Mouse (Mus musculus) stomach, postnatal 0 days (tissue): ENCODE data around the gene Rsrc1. TPM values are rescaled to one million over a fixed set of nuclear protein-coding genes. Genes with fewer than 3 reads are reported as not detected.
"Not testable (repeated sequence)": the region's sequence is repeated elsewhere in the genome, so short reads cannot be mapped to it uniquely, and the experiment has no call there.

Experiments used
- ATAC-seq: fragments of 200-750 bp; cut with Nextera tagmentation; 2 replicates; pipeline ENCODE4 v1.8.0; 2017; ENCODE audit not compliant: low FRiP score, low TSS enrichment
- DNase-seq: peaks from one replicate; pipeline ENCODE4 v3.0.0-alpha.2; 2016; ENCODE audit warnings: low spot score
- H3K27ac ChIP-seq: fragments of 300-500 bp; sonication (generic); replicated peaks from 2 replicates; pipeline ENCODE4 v1.5.1; 2014; ENCODE audit warnings: mild to moderate bottlenecking, control low read depth
- H3K27me3 ChIP-seq: fragments of 300-500 bp; sonication (generic); 2 replicates; pipeline ENCODE4 v1.6.1; 2014; ENCODE audit warnings: low read length; ENCODE audit not compliant: control insufficient read depth, insufficient read depth
- H3K36me3 ChIP-seq: fragments of 300-500 bp; sonication (generic); 2 replicates; pipeline ENCODE4 v1.6.1; 2014; ENCODE audit warnings: low read length, mixed read lengths; ENCODE audit not compliant: control insufficient read depth, insufficient read depth
- H3K4me1 ChIP-seq: fragments of 300-500 bp; sonication (generic); replicated peaks from 2 replicates; pipeline ENCODE4 v1.6.1; 2014; ENCODE audit warnings: antibody characterized with exemption; ENCODE audit not compliant: control insufficient read depth, insufficient read depth
- H3K4me2 ChIP-seq: fragments of 300-500 bp; sonication (generic); replicated peaks from 2 replicates; pipeline ENCODE4 v1.6.1; 2014; ENCODE audit warnings: low read depth, mild to moderate bottlenecking, control low read depth, moderate library complexity
- H3K4me3 ChIP-seq: fragments of 300-500 bp; sonication (generic); 2 replicates; pipeline ENCODE4 v1.5.1; 2014; ENCODE audit warnings: low read depth, low read length, control low read depth
- H3K9ac ChIP-seq: fragments of 300-500 bp; sonication (generic); 2 replicates; pipeline ENCODE4 v1.6.1; 2014; ENCODE audit warnings: mild to moderate bottlenecking, low read length, control low read depth, mixed read lengths
- H3K9me3 ChIP-seq: fragments of 300-500 bp; sonication (generic); 2 replicates; pipeline ENCODE4 v1.6.1; 2016; ENCODE audit warnings: low read length; ENCODE audit not compliant: control insufficient read depth
- CTCF ChIP-seq: IDR thresholded peaks from 2 replicates; pipeline ENCODE4 v1.5.1; 2016; ENCODE audit warnings: antibody characterized with exemption, low read depth, mild to moderate bottlenecking, moderate library complexity
- EP300 ChIP-seq: optimal IDR thresholded peaks from 2 replicates; pipeline ENCODE3; 2016; ENCODE audit warnings: antibody characterized with exemption
- WGBS: fragments of 180-500 bp; shearing (Covaris S2); extraction: QIAGEN DNeasy Blood & Tissue Kit; methylation state at CpG from one replicate; pipeline ENCODE4 v1.1.7; 2014; 5-methylcytosine and 5-hydroxymethylcytosine counted together
- polyA plus RNA-seq: library from polyadenylated mRNA; unstranded; fragments of >200 nt; fragmentation: Nextera tagmentation; extraction: Ambion mirVana; gene quantifications from 2 replicates; pipeline ENCODE4 v1.2.1, GENCODE M21; 2015

Rsrc1 gene
- polyA plus RNA-seq, 1 experiment from 2014 or later = 15.1 TPM

DNA sequence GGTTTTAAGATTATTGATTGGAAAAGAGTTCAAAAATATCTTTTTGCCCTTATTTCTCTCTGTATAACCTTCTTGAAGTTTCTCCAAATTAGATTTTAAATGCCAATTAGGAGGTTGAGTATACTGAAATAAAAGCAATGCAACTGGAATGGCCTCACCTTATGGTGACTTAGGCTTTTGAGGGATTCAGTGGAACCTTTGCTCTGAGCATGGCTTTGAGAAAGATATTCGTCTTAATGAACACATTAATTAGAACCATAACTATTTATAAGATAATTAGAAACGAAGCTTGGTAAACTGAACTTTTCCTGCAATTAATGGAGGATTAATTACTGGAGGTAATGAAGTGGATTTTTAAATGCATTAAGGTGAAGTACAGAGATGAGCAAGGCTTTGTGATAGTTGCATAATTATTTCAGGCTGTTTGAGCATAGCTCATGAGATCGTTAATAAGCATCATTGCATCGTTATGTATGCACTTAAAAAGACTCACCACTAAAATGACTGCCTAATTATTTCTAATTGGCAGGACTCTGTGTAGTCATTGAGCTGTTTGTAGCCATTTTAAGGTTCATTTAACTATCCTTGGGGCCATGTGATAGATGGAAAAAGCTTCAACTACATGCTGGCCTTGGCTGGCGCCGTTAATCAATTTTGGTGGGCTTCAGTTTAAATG is 55.3 kb downstream of the Rsrc1 start:
- no peak overlapping the region for H3K4me3 ChIP-seq
- TF ChIP-seq CTCF = no peak
- ATAC-seq (no peak), DNase-seq (no peak)
- H3K9me3 ChIP-seq = no peaks in the 10 kb centered on the region
- WGBS = 90% methylated on average over 6 of the region's 6 CpGs
- H3K9ac ChIP-seq = no peak overlapping the region
- no peaks in the 10 kb centered on the region for H3K27me3 ChIP-seq
- H3K4me2 ChIP-seq = no peak overlapping the region
- H3K36me3 ChIP-seq = no peaks in the 10 kb centered on the region
- no peak overlapping the region for H3K27ac ChIP-seq
- no peaks in the 10 kb centered on the region for H3K4me1 ChIP-seq

DNA sequence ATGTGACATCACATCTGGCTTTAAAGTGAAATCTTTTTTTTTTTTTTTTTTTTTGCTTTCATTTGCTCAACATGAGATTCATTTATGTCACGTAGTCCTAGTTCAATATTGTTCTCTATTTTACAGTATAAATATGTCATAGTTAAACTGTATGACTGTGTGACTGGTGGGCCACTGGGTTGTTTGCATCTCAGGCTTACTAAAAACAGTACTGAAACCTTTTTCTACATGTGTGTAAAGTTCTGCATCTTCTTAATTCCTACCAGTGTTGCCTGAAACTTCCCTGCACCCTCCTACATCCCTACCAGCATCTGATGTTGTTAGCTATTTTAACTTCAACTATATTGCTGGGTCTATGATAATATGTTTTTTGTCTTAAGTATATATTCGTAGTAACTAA is 78.6 kb downstream of the Rsrc1 start:
- Histone ChIP-seq H3K27me3 (no peaks in the 10 kb centered on the region), H3K36me3 (no peaks in the 10 kb centered on the region), H3K4me2 (no peak overlapping the region), H3K9ac (no peak overlapping the region), H3K4me1 (no peaks in the 10 kb centered on the region), H3K9me3 (no peaks in the 10 kb centered on the region), H3K4me3 (no peak overlapping the region), H3K27ac (no peak overlapping the region)
- no peak for DNase-seq
- TF ChIP-seq CTCF (no peak), EP300 (no peak)
- ATAC-seq = no peak
- WGBS = 86% methylated on average over 2 of the region's 2 CpGs

DNA sequence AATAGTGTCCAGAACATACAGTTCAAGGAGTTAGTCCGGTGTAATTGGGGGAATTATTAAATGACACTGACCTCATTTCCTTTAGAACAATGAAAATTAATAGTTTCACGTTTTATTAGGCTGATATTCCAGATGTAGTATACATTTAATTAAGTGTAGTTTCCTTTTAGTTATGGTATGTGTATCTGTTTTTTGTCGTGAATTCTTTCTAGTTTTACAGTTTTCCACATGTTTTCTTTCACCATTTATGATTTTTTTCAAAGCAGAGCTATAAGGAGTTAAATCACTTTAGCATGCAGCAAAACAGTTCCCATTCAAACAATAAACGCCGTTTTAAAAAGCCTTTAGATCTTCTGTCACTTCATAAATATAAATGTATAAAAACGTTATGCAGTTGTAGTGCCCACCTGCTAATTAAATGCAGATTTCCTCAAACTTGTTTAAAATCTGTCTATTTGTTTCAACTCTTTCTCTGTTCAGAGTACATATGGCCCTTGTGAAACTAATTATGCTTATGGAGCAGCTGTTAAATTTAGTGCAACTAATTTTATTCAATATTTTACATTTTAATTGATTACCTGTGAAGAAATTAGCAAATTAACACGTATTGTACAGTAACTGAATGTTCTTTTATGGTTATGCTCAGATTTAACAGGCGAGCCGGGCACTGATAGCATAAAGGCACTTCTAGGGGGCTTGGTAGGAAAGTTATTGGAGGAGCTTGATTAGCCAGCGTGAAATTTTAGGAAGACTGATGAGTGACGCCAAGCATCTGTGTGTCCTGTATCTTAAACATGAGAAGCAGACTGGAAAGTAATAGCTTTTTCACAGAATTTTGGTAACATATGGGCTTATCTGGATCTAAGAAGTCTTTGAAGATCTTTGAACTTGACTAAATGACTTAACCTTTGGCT is 89.6 kb downstream of the Rsrc1 start:
- DNase-seq = no peak

DNA sequence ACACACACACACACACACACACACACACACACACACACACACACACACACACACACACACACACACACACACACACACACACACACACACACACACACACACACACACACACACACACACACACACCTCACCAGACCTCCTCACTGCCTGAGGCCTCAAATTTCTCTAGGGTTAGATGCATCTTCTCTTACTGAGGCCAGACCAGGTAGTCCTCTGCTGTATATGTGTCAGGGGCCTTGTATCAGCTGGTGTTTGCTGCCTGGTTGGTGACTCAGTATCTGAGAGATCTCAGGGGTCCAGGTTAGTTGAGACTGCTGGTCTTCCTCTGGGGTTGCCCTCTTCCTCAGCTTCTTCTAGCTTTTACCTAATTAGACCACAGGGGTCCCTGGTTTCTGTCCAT is 92.5 kb downstream of the Rsrc1 start:
- H3K9me3 ChIP-seq, ATAC-seq, H3K27ac ChIP-seq, DNase-seq, H3K27me3 ChIP-seq, H3K4me1 ChIP-seq, H3K4me2 ChIP-seq, H3K4me3 ChIP-seq, H3K9ac ChIP-seq, H3K36me3 ChIP-seq: not testable (repeated sequence)

More for the DNA sequence above, 89.6 kb downstream of the Rsrc1 start:
- no peaks in the 10 kb centered on the region for H3K27me3 ChIP-seq
- ATAC-seq = no peak
- no peaks in the 10 kb centered on the region for H3K36me3 ChIP-seq
- H3K9ac ChIP-seq = no peak overlapping the region
- H3K4me3 ChIP-seq = no peak overlapping the region
- no peak overlapping the region for H3K27ac ChIP-seq
- no peak overlapping the region for H3K4me2 ChIP-seq
- no peak for TF ChIP-seq EP300
- TF ChIP-seq CTCF = no peak
- no peaks in the 10 kb centered on the region for H3K4me1 ChIP-seq
- no peaks in the 10 kb centered on the region for H3K9me3 ChIP-seq
- 77% methylated on average over 11 of the region's 11 CpGs for WGBS

DNA sequence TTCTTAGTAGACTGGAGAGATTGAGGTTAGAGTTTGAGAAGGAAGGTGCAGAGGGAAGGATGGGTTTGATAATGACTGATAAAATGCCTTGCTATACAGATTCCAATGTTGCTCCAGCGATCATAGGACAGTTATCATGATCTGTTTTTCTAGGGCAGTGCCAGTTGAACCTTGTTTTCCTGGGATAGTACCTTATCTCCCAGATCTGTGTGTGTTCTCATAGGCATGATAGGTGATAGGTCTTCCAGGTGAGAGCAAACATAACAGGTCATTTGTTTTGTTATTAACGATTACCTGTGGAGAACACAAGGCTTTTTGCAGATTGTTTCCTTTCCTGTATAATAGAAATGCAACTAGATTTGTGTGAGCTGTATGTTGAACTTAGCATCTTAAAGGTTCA is 94.3 kb downstream of the Rsrc1 start:
- H3K9ac ChIP-seq = no peak overlapping the region
- no peaks in the 10 kb centered on the region for H3K27me3 ChIP-seq
- H3K4me3 ChIP-seq = no peak overlapping the region
- H3K4me2 ChIP-seq = no peak overlapping the region
- no peaks in the 10 kb centered on the region for H3K36me3 ChIP-seq
- ATAC-seq (no peak), DNase-seq (no peak)
- H3K4me1 ChIP-seq = no peaks in the 10 kb centered on the region
- 82% methylated on average over 2 of the region's 2 CpGs for WGBS
- H3K27ac ChIP-seq = no peak overlapping the region
- TF ChIP-seq CTCF (no peak), EP300 (no peak)
- H3K9me3 ChIP-seq = no peaks in the 10 kb centered on the region

DNA sequence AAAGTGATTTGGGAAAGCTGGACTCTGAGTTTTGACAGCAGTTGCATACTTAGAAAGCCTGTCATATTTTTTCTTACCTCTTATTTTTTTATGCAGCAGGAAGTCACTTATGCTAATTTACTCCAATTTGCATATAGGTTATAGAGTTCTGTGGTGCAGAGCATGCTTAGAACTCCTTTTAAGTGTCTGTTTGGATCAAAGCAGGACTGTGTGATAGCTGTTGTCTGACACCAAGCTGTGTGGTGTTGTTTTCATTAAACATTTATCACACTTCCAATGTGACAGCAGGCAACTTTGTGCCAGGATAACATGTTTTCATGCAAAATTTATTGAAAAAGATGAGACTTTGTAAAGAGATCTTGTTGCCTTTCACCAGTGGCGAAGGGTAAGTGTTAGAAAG is 103.6 kb downstream of the Rsrc1 start:
- ATAC-seq (no peak), DNase-seq (no peak)
- no peak overlapping the region for H3K4me2 ChIP-seq
- TF ChIP-seq CTCF (no peak), EP300 (no peak)
- H3K4me3 ChIP-seq = no peak overlapping the region
- no peak overlapping the region for H3K9ac ChIP-seq
- H3K27me3 ChIP-seq = no peaks in the 10 kb centered on the region
- WGBS = 84% methylated on average over 1 of the region's 1 CpGs
- no peaks in the 10 kb centered on the region for H3K9me3 ChIP-seq
- H3K4me1 ChIP-seq = no peaks in the 10 kb centered on the region
- no peaks in the 10 kb centered on the region for H3K36me3 ChIP-seq
- H3K27ac ChIP-seq = no peak overlapping the region
